Mouse (Mus musculus) gonadal fat pad, adult 2 months (tissue): Measurements from ENCODE around the gene Fhl4. TPM values are rescaled to one million over a fixed set of nuclear protein-coding genes. Genes with fewer than 3 reads are reported as not detected.

ENCODE experiments used
- polyA plus RNA-seq: library from polyadenylated mRNA; depleted of rRNA; stranded (reverse); fragments of >200 nt; gene quantifications from 2 replicates; pipeline ENCODE4 v1.2.3, GENCODE M21; 2012; rRNA removed

Fhl4 gene
- polyA plus RNA-seq, 1 experiment: 7.9 TPM

Other genes with a start within 250 kb of the Fhl4 start
- 15.1 and 18.5 TPM in 2 replicates for gene Ric8b, start 184.9 kb downstream of the Fhl4 start, polyA plus RNA-seq
- gene Tmem263, start 132 bp upstream of the Fhl4 start, polyA plus RNA-seq: 4.9 and 8.5 TPM in 2 replicates
- 2.7 and 5.0 TPM in 2 replicates for gene Mterf2, start 25.5 kb upstream of the Fhl4 start, polyA plus RNA-seq
- gene Cry1, start 82.6 kb upstream of the Fhl4 start, polyA plus RNA-seq: 6.0 and 6.1 TPM in 2 replicates